Mouse (Mus musculus) ES-Bruce4 (cell line): ENCODE measurements around the gene Vinac1.

Source experiments
- CTCF ChIP-seq: IDR thresholded peaks from one replicate; pipeline ENCODE4 v1.8.1; 2011; ENCODE audit warnings: low read depth, low read length
- EP300 ChIP-seq: IDR thresholded peaks from 2 replicates; pipeline ENCODE4 v1.6.1; 2011; ENCODE audit warnings: low read depth, low read length; ENCODE audit not compliant: insufficient read depth

DNA sequence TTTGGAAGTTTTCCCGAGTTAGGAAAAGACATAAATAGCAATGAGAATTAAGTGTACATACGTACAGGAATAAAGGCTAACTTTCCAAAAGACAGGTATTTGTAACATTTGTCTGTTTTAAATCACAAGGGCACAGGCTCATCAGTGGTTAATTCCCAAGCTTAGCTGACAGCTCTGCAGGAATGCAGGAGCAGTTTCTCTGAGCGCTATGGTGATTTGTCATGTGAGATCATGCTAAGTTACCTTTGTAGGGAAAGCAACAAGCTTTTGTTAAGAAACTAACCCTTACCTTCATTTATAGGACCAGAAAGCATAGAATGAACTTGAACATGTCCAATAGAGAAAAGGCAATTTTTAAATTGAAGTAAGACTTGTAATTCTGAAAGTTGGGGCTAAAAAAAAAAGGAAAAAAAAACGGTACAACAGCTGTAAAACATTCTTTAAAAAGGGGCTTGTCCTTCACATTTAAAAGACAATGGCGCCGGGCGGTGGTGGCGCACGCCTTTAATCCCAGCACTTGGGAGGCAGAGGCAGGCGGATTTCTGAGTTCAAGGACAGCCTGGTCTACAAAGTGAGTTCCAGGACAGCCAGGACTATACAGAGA, 13.6 kb upstream of the Vinac1 start:
- no peak for TF ChIP-seq CTCF
- no peak for TF ChIP-seq EP300
